Mouse (Mus musculus) midbrain, embryonic 13.5 days (tissue): ENCODE measurements around the gene Amz2. TPM values are rescaled to one million over a fixed set of nuclear protein-coding genes. Genes with fewer than 3 reads are reported as not detected.

Experiments used
- ATAC-seq: fragments of 200-750 bp; cut with Nextera tagmentation; 2 replicates; pipeline ENCODE4 v1.8.0; 2017; ENCODE audit warnings: mild to moderate bottlenecking, moderate TSS enrichment, moderate library complexity
- H3K27ac ChIP-seq: fragments of 300-500 bp; sonication (generic); 2 replicates; pipeline ENCODE4 v1.5.1; 2015; ENCODE audit warnings: inconsistent platforms, mild to moderate bottlenecking, moderate library complexity
- H3K27me3 ChIP-seq: fragments of 300-500 bp; sonication (generic); 2 replicates; pipeline ENCODE4 v1.6.1; 2015; ENCODE audit warnings: mild to moderate bottlenecking, inconsistent platforms
- H3K36me3 ChIP-seq: fragments of 300-500 bp; sonication (generic); 2 replicates; pipeline ENCODE4 v1.6.1; 2015; ENCODE audit warnings: mild to moderate bottlenecking, inconsistent platforms
- H3K4me1 ChIP-seq: fragments of 300-500 bp; sonication (generic); replicated peaks from 2 replicates; pipeline ENCODE4 v1.6.1; 2015; ENCODE audit warnings: inconsistent platforms
- H3K4me2 ChIP-seq: fragments of 300-500 bp; sonication (generic); replicated peaks from 2 replicates; pipeline ENCODE4 v1.6.1; 2015; ENCODE audit warnings: moderate library complexity, mild to moderate bottlenecking, inconsistent platforms
- H3K4me3 ChIP-seq: fragments of 300-500 bp; sonication (generic); replicated peaks from 2 replicates; pipeline ENCODE4 v1.5.1; 2015; ENCODE audit warnings: mild to moderate bottlenecking, inconsistent platforms
- H3K9ac ChIP-seq: fragments of 300-500 bp; sonication (generic); replicated peaks from 2 replicates; pipeline ENCODE4 v1.6.1; 2015; ENCODE audit warnings: mild to moderate bottlenecking, inconsistent platforms
- H3K9me3 ChIP-seq: fragments of 300-500 bp; sonication (generic); 2 replicates; pipeline ENCODE4 v1.6.1; 2016; ENCODE audit warnings: mild to moderate bottlenecking, inconsistent platforms
- WGBS: fragments of 180-500 bp; shearing (Covaris S2); methylation state at CpG from one replicate; pipeline ENCODE4 v1.1.7; 2015; 5-methylcytosine and 5-hydroxymethylcytosine counted together
- polyA plus RNA-seq: library from polyadenylated mRNA; unstranded; fragments of >200 nt; fragmentation: Nextera tagmentation; extraction: Ambion mirVana; gene quantifications from 2 replicates; pipeline ENCODE4 v1.2.1, GENCODE M21; 2015

Amz2 gene
- polyA plus RNA-seq, 1 experiment from 2014 or later: 53.1 TPM

- no peak for ATAC-seq
- no peak overlapping the region for H3K27ac ChIP-seq
- no peak overlapping the region for H3K4me2 ChIP-seq
- no peaks in the 10 kb centered on the region for H3K9me3 ChIP-seq
- peaks cover 11% of the 10 kb centered on the region for H3K36me3 ChIP-seq
- WGBS: 84% methylated on average over 11 of the region's 11 CpGs
- no peak overlapping the region for H3K9ac ChIP-seq
- no peaks in the 10 kb centered on the region for H3K27me3 ChIP-seq
- no peaks in the 10 kb centered on the region for H3K4me1 ChIP-seq
- no peak overlapping the region for H3K4me3 ChIP-seq
Measured at GRCm38 (mm10) chr11:109451169-109451568, 25.4 kb downstream of the Amz2 start.

DNA sequence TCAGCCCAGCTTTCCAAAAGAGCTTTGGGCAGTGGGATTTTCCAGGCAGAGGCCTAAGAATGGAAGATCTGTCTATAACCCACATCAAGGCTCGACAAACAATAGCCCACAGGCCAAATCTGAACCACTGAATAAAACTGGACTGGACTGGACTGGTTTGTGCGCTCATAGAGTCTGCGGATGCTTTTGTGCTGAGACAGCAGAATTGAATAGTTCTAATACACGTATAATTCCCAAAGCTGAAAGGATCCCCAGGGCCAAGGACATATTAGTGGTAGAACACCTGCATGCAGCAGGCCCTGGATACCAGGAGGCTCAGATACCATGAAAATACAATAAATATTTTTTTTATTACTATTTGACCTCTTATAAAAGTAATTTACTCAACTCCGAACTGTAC, 30.5 kb downstream of the Amz2 start:
- Histone ChIP-seq H3K27me3 (no peaks in the 10 kb centered on the region), H3K27ac (no peak overlapping the region), H3K36me3 (peaks cover 13% of the 10 kb centered on the region), H3K9ac (no peak overlapping the region), H3K9me3 (no peaks in the 10 kb centered on the region), H3K4me2 (no peak overlapping the region), H3K4me3 (no peak overlapping the region), H3K4me1 (no peaks in the 10 kb centered on the region)
- ATAC-seq: no peak
- WGBS: 83% methylated on average over 5 of the region's 5 CpGs

DNA sequence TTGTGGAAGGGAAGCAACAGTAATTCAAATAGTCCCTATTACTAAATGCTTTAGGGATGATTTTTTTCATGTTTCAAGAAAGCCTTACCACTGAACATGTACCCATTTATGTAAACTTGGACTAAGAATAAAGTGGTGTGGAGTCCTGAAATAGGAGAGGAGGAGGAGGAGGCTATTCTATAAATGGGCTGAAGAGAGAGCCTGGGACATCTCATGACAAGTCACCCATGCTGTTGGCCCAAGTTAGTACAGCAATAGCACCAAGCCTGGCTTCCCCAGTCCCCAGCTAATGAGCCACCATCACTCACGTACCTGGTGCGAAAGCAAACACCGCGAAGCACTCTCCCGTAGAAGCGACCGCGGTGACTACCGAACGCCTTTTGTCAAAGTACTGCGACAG, 32.4 kb downstream of the Amz2 start:
- no peak overlapping the region for H3K27ac ChIP-seq
- 96% methylated on average over 11 of the region's 11 CpGs for WGBS
- H3K4me1 ChIP-seq: no peaks in the 10 kb centered on the region
- no peaks in the 10 kb centered on the region for H3K27me3 ChIP-seq
- no peak overlapping the region for H3K9ac ChIP-seq
- no peak for ATAC-seq
- H3K4me3 ChIP-seq: no peak overlapping the region
- peaks cover 10% of the 10 kb centered on the region for H3K36me3 ChIP-seq
- no peaks in the 10 kb centered on the region for H3K9me3 ChIP-seq
- H3K4me2 ChIP-seq: no peak overlapping the region

DNA sequence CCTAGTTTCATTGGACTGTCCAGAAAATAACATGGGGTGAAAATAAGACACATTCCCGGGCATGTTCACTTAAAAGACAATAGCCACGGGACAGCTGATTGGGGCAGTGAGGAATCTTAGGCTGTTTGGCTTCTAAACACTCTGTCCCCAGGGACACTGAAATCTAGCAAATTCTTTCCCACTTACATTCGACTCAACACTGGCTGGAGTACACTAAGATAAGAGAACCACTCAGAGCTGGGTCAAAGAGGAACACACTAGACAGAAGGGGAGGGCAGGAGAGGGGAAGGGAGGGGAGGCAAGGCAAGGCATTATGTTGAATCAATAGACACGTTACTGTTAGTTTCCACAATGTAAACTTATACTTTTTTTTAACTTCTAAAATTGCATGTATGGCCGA, 34.8 kb downstream of the Amz2 start:
- H3K4me1 ChIP-seq: no peaks in the 10 kb centered on the region
- no peak for ATAC-seq

GRCm38 (mm10) chr11:109465068-109465467, 39.3 kb downstream of the Amz2 start:
- 91% methylated on average over 4 of the region's 4 CpGs for WGBS
- Histone ChIP-seq H3K36me3 (no peaks in the 10 kb centered on the region), H3K27me3 (no peaks in the 10 kb centered on the region), H3K4me3 (no peak overlapping the region), H3K4me2 (no peak overlapping the region), H3K4me1 (no peaks in the 10 kb centered on the region), H3K27ac (no peak overlapping the region), H3K9ac (no peak overlapping the region), H3K9me3 (no peaks in the 10 kb centered on the region)
- ATAC-seq: no peak

More for the DNA sequence above, 34.8 kb downstream of the Amz2 start:
- H3K4me2 ChIP-seq: no peak overlapping the region
- no peak overlapping the region for H3K9ac ChIP-seq
- H3K27me3 ChIP-seq: no peaks in the 10 kb centered on the region
- no peak overlapping the region for H3K27ac ChIP-seq
- H3K4me3 ChIP-seq: no peak overlapping the region
- WGBS: 86% methylated on average over 5 of the region's 5 CpGs
- 0 out of 2 replicates have a peak, but pooled peaks cover 3% of the 10 kb centered on the region for H3K36me3 ChIP-seq
- H3K9me3 ChIP-seq: no peaks in the 10 kb centered on the region

- no peak overlapping the region for H3K27ac ChIP-seq
- no peak for ATAC-seq
- no peaks in the 10 kb centered on the region for H3K9me3 ChIP-seq
- H3K4me1 ChIP-seq: peaks cover 2% of the 10 kb centered on the region
- H3K4me3 ChIP-seq: no peak overlapping the region
- peaks cover 15% of the 10 kb centered on the region for H3K27me3 ChIP-seq
- no peaks in the 10 kb centered on the region for H3K36me3 ChIP-seq
- H3K4me2 ChIP-seq: no peak overlapping the region
- WGBS: 92% methylated on average over 8 of the region's 8 CpGs
- H3K9ac ChIP-seq: no peak overlapping the region
Measured at GRCm38 (mm10) chr11:109466987-109467386, 41.2 kb downstream of the Amz2 start.

DNA sequence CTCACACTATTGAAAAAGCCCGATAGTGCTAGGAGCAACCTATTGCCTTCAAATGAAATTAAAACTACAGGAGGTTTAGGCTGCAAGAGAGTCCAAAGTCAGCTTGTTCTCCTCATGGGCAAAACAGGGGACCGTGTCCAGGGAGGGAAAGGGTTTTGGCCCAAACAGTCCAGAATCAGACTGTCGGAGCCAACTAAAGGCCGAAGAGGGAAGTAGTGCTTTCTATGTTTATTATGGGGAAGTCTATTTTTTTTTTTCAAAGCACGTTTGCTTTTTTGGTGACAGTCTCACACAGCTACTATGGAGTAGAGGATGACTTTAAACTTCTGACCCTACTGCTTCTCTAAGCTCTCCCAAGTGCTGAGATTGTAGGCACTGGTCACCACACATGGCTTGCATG, 42.4 kb downstream of the Amz2 start:
- no peak for ATAC-seq
- no peak overlapping the region for H3K9ac ChIP-seq

GRCm38 (mm10) chr11:109470170-109470569, 44.4 kb downstream of the Amz2 start:
- no peaks in the 10 kb centered on the region for H3K36me3 ChIP-seq
- WGBS: 72% methylated on average over 9 of the region's 9 CpGs
- no peak for ATAC-seq

More for the DNA sequence above, 42.4 kb downstream of the Amz2 start:
- Histone ChIP-seq H3K36me3 (no peaks in the 10 kb centered on the region), H3K27ac (no peak overlapping the region), H3K9me3 (no peaks in the 10 kb centered on the region), H3K4me2 (no peak overlapping the region), H3K4me3 (no peak overlapping the region), H3K27me3 (peaks cover 22% of the 10 kb centered on the region), H3K4me1 (peaks cover 9% of the 10 kb centered on the region)
- 94% methylated on average over 5 of the region's 5 CpGs for WGBS

DNA sequence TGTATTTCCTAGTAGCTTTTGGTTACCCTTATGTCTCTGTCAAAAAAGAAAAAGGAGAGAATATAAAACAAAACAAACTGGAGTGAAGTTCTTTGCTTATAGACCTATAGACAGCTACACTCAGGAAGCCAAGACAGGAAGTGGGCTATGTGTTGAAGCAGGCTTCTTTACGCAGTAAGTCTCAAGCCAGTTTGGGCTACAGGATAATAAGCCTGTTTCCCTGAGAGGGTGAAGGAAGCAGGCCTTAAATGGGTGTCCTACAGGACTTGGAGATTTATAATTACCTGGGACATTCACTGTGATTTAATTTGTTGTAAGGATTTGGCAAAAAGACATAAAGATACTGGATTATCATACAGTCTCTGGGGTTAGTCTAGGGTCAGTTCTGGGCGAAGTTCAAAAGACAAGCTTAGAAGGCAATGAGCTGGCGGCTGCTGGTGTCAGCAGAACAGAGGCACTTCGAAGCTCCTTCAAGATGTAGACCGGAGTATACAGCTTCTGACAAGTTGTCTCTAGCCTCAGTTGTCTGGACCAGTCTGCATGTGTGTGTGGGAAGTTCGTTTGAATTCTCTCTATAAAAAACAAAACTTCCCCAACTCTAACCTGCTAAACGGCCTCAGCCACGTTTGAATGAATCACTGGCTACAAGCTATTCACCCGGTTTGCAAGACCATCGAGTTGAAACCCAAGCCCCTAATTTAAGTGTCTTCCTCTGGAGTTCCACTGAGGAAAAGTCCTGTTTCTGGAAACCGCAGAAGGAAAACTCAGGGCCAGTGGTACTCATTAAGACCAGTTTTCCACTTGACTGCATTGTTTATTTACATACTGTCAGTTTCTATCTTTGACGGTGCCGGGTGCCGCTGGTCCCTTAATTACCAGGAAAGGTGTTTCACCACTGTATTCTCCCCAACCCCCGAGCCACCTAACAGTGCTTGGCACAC, 45.4 kb downstream of the Amz2 start:
- H3K36me3 ChIP-seq: no peaks in the 10 kb centered on the region
- H3K4me3 ChIP-seq: peak overlapping the region; percentile 62; the same call in 1 of the 2 replicates
- H3K27me3 ChIP-seq: peaks cover 22% of the 10 kb centered on the region
- H3K4me2 ChIP-seq: peak overlapping the region; percentile 88
- ATAC-seq: no peak
- peaks cover 20% of the 10 kb centered on the region for H3K4me1 ChIP-seq
- WGBS: 40% methylated on average over 15 of the region's 15 CpGs
- H3K27ac ChIP-seq: no peak overlapping the region
- no peaks in the 10 kb centered on the region for H3K9me3 ChIP-seq
- H3K9ac ChIP-seq: no peak overlapping the region

More at GRCm38 (mm10) chr11:109470170-109470569, 44.4 kb downstream of the Amz2 start:
- Histone ChIP-seq H3K4me2 (no peak overlapping the region), H3K27ac (no peak overlapping the region), H3K4me1 (peaks cover 13% of the 10 kb centered on the region), H3K9me3 (no peaks in the 10 kb centered on the region), H3K4me3 (no peak overlapping the region), H3K27me3 (peaks cover 22% of the 10 kb centered on the region), H3K9ac (no peak overlapping the region)

GRCm38 (mm10) chr11:109472171-109472691, 46.5 kb downstream of the Amz2 start:
- WGBS: under 1% methylated on average over 33 of the region's 33 CpGs
- H3K27me3 ChIP-seq: peaks cover 22% of the 10 kb centered on the region
- no peak for ATAC-seq
- peak overlapping the region; percentile 62 for H3K4me3 ChIP-seq
- H3K9me3 ChIP-seq: no peaks in the 10 kb centered on the region
- H3K4me2 ChIP-seq: peak overlapping the region; percentile 88
- H3K27ac ChIP-seq: no peak overlapping the region
- H3K36me3 ChIP-seq: no peaks in the 10 kb centered on the region
- peaks cover 30% of the 10 kb centered on the region for H3K4me1 ChIP-seq
- H3K9ac ChIP-seq: peak overlapping the region; percentile 89

GRCm38 (mm10) chr11:109472821-109473170, 47.0 kb downstream of the Amz2 start:
- Histone ChIP-seq H3K36me3 (no peaks in the 10 kb centered on the region), H3K4me2 (peak overlapping the region; percentile 88), H3K27me3 (peaks cover 28% of the 10 kb centered on the region), H3K9me3 (no peaks in the 10 kb centered on the region), H3K4me3 (peak overlapping the region; percentile 62), H3K4me1 (peaks cover 36% of the 10 kb centered on the region), H3K27ac (peak overlapping the region; percentile 91), H3K9ac (peak overlapping the region; percentile 89)
- under 1% methylated on average over 12 of the region's 13 CpGs for WGBS
- ATAC-seq: no peak
